In the genomic region with DNA sequence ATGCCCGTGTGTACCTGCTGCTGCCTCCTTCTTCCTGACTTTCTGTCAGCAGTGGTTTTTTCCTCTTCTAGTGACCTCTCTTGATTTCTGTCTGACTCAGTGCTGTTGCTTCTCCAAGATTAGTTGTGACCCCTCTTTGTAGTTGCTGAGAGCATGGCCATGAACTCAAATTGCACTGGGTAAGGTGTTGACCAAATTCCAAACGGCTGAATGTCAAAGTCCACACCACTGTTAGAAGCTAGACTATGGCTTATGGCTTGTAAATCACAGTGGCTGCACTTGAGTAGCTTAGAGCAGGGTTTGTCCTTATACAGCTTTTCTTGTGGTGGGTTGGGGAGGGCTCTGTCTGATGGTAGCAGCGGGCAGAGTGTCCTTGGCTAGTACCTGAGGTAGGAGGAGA, we compare ENCODE assay signal across 20 mouse cellular contexts.
A peak's percentile ranks its signal among the peaks of the same experiment; 100 is the strongest.
DNase-seq lines count a peak whose midpoint lies in the region; TF ChIP-seq lines count a peak whose summit lies in the region.
"Had no signal": no experiment of that assay in that cellular context is flagged by ENCODE, and none has a peak within 500 bp of the region (broad histone marks: within the 10 kb centered on the region; RNA-seq: fewer than 3 reads in every experiment).

No protein-coding gene starts in this region.

- TF ChIP-seq POLR2A in liver, adult 2 months (IDR thresholded peaks at IDR 0.05; ENCODE audit: extremely low read depth, insufficient read depth, low read length): no peak

- 60% methylated on average over 3 of the region's 3 CpGs for WGBS in liver, adult 2 months

- no peaks in the 10 kb centered on the region for H3K4me1 ChIP-seq in liver, adult 2 months (ENCODE audit: control insufficient read depth, insufficient read depth, low read length)
- H3K4me1 ChIP-seq: embryonic facial prominence, embryonic 10.5 days; embryonic facial prominence, embryonic 12.5 days had no signal

- no peak overlapping the region for H3K27ac ChIP-seq in liver, adult 2 months (replicated peaks; ENCODE audit: insufficient read depth, low read depth, low read length)
- H3K27ac ChIP-seq: embryonic facial prominence, embryonic 10.5 days; embryonic facial prominence, embryonic 12.5 days; forebrain, embryonic 13.5 days; forebrain, embryonic 15.5 days had no signal

- H3K27me3 ChIP-seq in liver, adult 2 months (ENCODE audit: control insufficient read depth, insufficient read depth, low read length): no peaks in the 10 kb centered on the region
- H3K27me3 ChIP-seq: CH12.LX; embryonic facial prominence, embryonic 12.5 days; forebrain, embryonic 13.5 days; forebrain, embryonic 15.5 days; Patski had no signal

- no peak overlapping the region for H3K4me3 ChIP-seq in liver, adult 2 months (ENCODE audit: insufficient read depth, low read depth, low read length)
- H3K4me3 ChIP-seq: embryonic facial prominence, embryonic 10.5 days; embryonic facial prominence, embryonic 12.5 days; forebrain, embryonic 13.5 days; forebrain, embryonic 15.5 days had no signal

- no peaks in the 10 kb centered on the region for H3K79me2 ChIP-seq in liver, adult 2 months (ENCODE audit: control insufficient read depth, insufficient read depth, low read length)

- TF ChIP-seq CTCF in liver, adult 2 months (IDR thresholded peaks at IDR 0.05; ENCODE audit: low read depth, low read length): no peak

- no peaks in the 10 kb centered on the region for H3K36me3 ChIP-seq in liver, adult 2 months (ENCODE audit: control insufficient read depth, insufficient read depth, low read length)
- H3K36me3 ChIP-seq: embryonic facial prominence, embryonic 10.5 days; embryonic facial prominence, embryonic 12.5 days; forebrain, embryonic 15.5 days had no signal

- H3K9ac ChIP-seq in liver, adult 2 months (ENCODE audit: low read depth, low read length): no peak overlapping the region
- H3K9ac ChIP-seq: embryonic facial prominence, embryonic 12.5 days; forebrain, embryonic 13.5 days; forebrain, embryonic 15.5 days; forebrain, postnatal 0 days had no signal

- DNase-seq in adrenal gland, adult (ENCODE audit: inconsistent age in 2 of 2, low spot score in 1 of 2): peak; percentile 24 to 74
- DNase-seq in adrenal gland, postnatal 36 days: no peak
- peak; percentile 18 for DNase-seq in adrenal gland, adult 8-10 months
- no peak for DNase-seq in adrenal gland, adult 18-20 months (ENCODE audit: low spot score in 2 of 2)
- peak; percentile 26 for DNase-seq in liver, adult 2 months (ENCODE audit: extremely low read depth, low read depth, low spot score)
- DNase-seq in liver: no peak
- DNase-seq: adrenal gland, postnatal 25 days; B cell, adult 2 months; cerebellum, adult 11-12 months; cerebellum, adult 2 months; cerebellum, adult 9-10 months; cerebellum, postnatal 10 days; cerebellum, postnatal 25 days; forebrain, postnatal 0 days had no signal

Comparison
In these comparisons a context has a peak if more than half of its experiments do, and no peak if none do; other contexts are left out.
1. DNase-seq: peak in adrenal gland, adult (2 of 2), adrenal gland, adult 8-10 months (single experiment) and liver, adult 2 months (single experiment); none in adrenal gland, postnatal 36 days (0 of 2), adrenal gland, adult 18-20 months (0 of 2) and liver (single experiment).